Mouse (Mus musculus) liver, embryonic 14.5 days (tissue): Measurements from ENCODE around the gene Them4. TPM values are rescaled to one million over a fixed set of nuclear protein-coding genes. Genes with fewer than 3 reads are reported as not detected.

Experiments
- ATAC-seq: fragments of 200-750 bp; cut with Nextera tagmentation; 2 replicates; pipeline ENCODE4 v1.8.0; 2017; ENCODE audit warnings: moderate number of reproducible peaks, mild to moderate bottlenecking, moderate library complexity; ENCODE audit not compliant: insufficient read depth
- DNase-seq, 3 experiments: peaks; one replicate each; pipeline ENCODE4 v3.0.0-alpha.2; 2012 to 2013; ENCODE audit warnings: low read depth in 3 of 3, low spot score in 3 of 3
- H3K27ac ChIP-seq: fragments of 300-500 bp; sonication (generic); 2 replicates; pipeline ENCODE4 v1.5.1; 2014; ENCODE audit warnings: moderate library complexity, mild to moderate bottlenecking, control low read depth, inconsistent platforms
- H3K27me3 ChIP-seq: fragments of 300-500 bp; sonication (generic); 2 replicates; pipeline ENCODE4 v1.6.1; 2014; ENCODE audit warnings: mild to moderate bottlenecking, low read length, moderate library complexity; ENCODE audit not compliant: control insufficient read depth, insufficient read depth
- H3K36me3 ChIP-seq: fragments of 300-500 bp; sonication (generic); replicated peaks from 2 replicates; pipeline ENCODE4 v1.6.1; 2014; ENCODE audit warnings: low read depth; ENCODE audit not compliant: control insufficient read depth, insufficient read depth
- H3K4me1 ChIP-seq, 2 experiments: fragments of 200-500 bp in 1 of 2; fragments of 300-500 bp in 1 of 2; sonication (generic) in 1 of 2; replicated peaks; 2 replicates each; pipeline ENCODE4 v1.6.1; 2012 to 2014; ENCODE audit warnings: antibody characterized with exemption in 1 of 2, inconsistent platforms in 1 of 2, low read length in 1 of 2; ENCODE audit not compliant: control insufficient read depth in 2 of 2, insufficient read depth in 2 of 2
- H3K4me2 ChIP-seq: fragments of 300-500 bp; sonication (generic); 2 replicates; pipeline ENCODE4 v1.6.1; 2014; ENCODE audit warnings: low read depth, mild to moderate bottlenecking, control low read depth, moderate library complexity
- H3K4me3 ChIP-seq, 2 experiments: fragments of 200-500 bp in 1 of 2; fragments of 300-500 bp in 1 of 2; sonication (generic) in 1 of 2; 2 replicates each; pipeline ENCODE4 v1.5.1; 2012 to 2014; ENCODE audit warnings: low read depth in 2 of 2, low read length in 2 of 2, mild to moderate bottlenecking in 2 of 2, control low read depth in 1 of 2, inconsistent platforms in 1 of 2, moderate library complexity in 1 of 2; ENCODE audit not compliant: insufficient read depth in 1 of 2
- H3K9ac ChIP-seq: fragments of 300-500 bp; sonication (generic); replicated peaks from 2 replicates; pipeline ENCODE4 v1.6.1; 2014; ENCODE audit warnings: mild to moderate bottlenecking, control low read depth, moderate library complexity
- H3K9me3 ChIP-seq: fragments of 300-500 bp; sonication (generic); 2 replicates; pipeline ENCODE4 v1.6.1; 2016; ENCODE audit warnings: low read length, mixed read lengths; ENCODE audit not compliant: control insufficient read depth
- CTCF ChIP-seq: IDR thresholded peaks from 2 replicates; pipeline ENCODE4 v1.5.1; 2016; ENCODE audit warnings: antibody characterized with exemption, low read depth, control low read depth
- EP300 ChIP-seq: IDR thresholded peaks from 2 replicates; pipeline ENCODE4 v1.6.1; 2016; ENCODE audit warnings: antibody characterized with exemption, low read depth
- WGBS: fragments of 180-500 bp; shearing (Covaris S2); extraction: QIAGEN DNeasy Blood & Tissue Kit; methylation state at CpG from one replicate; pipeline ENCODE4 v1.1.7; 2014; ENCODE audit not compliant: insufficient replicate concordance; 5-methylcytosine and 5-hydroxymethylcytosine counted together
- polyA plus RNA-seq, 2 experiments: library from polyadenylated mRNA; depleted of rRNA in 1 of 2; stranded (reverse) in 1 of 2; unstranded in 1 of 2; fragments of >200 nt; fragmentation: Nextera tagmentation in 1 of 2; extraction: Ambion mirVana in 1 of 2; gene quantifications; 2 replicates each; pipeline versions ENCODE4 v1.2.1 to v1.2.3; 2012 to 2014

Them4 gene
- polyA plus RNA-seq, 2 experiments: 1.2 to 2.7 TPM

DNA sequence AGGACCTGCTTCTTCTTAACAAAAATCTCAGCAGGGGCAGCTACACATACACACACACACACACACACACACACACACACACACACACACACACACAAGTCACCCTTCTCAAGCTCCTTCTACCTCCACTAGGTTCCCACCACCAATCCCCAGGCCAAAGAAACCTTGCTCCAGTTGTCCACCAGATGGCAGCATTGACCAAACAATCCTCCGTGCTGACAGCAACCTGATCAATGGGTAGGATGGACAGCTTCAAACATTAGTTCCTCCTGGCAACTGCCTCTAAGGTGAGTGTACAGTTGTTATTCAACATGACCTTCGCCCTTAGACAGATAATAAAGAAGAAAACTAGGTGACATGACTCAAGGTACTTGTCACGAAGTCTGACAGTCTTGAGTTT, 56.9 kb downstream of the Them4 start:
- Histone ChIP-seq H3K9ac (no peak overlapping the region), H3K27ac (no peak overlapping the region), H3K27me3 (peaks cover 29% of the 10 kb centered on the region), H3K36me3 (no peaks in the 10 kb centered on the region), H3K9me3 (no peaks in the 10 kb centered on the region), H3K4me1 (no peaks in the 10 kb centered on the region; a peak in 1 of 4 replicates), H3K4me2 (no peak overlapping the region), H3K4me3 (no peak overlapping the region)
- TF ChIP-seq CTCF (peak; percentile 89), EP300 (no peak)
- DNase-seq (peak; percentile 38 to 52 (median 40)), ATAC-seq (no peak)
- WGBS: 15% methylated on average over 3 of the region's 3 CpGs

DNA sequence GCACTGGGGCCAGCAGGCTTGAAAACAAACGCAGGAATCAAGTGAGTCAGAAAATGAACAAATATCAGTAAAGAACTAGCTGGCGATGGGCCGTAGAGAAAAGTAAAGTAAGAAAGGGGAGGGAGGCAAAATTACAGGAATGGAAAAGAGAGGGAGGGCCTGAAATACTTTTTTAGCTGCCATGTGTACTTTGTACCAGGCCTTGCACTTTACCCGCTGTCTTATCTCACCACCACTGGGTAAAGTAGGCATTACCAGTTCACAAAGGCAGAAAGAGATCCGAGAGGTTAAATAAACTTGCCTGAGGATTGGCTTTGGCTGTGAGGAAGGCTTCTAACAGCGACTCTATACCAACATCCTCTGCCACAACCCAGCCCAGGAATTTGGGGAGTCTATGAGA, 57.6 kb downstream of the Them4 start:
- Histone ChIP-seq H3K27me3 (peaks cover 23% of the 10 kb centered on the region), H3K27ac (no peak overlapping the region), H3K4me3 (no peak overlapping the region), H3K9ac (no peak overlapping the region), H3K4me2 (no peak overlapping the region), H3K9me3 (no peaks in the 10 kb centered on the region), H3K36me3 (no peaks in the 10 kb centered on the region), H3K4me1 (no peaks in the 10 kb centered on the region; a peak in 1 of 4 replicates)
- DNase-seq (no peak), ATAC-seq (no peak)
- TF ChIP-seq EP300: no peak
- TF ChIP-seq CTCF: no peak
- 51% methylated on average over 6 of the region's 6 CpGs for WGBS

DNA sequence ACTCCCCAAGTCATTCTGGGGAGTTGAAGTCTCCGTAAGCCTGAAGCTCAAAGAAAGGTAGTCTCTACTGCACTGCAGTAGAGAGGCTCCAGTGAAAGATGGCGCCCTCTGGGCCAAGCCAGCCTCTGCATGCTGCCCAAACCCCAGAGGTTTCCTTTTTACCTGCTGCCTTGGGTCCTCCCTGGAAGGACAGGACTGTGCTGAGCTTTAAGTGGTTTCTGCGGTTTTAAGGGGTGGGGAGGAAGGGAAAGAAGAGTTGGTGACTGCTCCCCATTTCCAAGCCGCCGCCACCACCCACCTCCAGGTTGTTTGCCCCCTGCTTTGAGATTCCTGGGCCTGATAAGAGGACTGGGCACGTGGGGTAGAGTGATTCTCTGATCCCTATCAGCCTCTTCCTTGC, 58.7 kb downstream of the Them4 start:
- Histone ChIP-seq H3K9me3 (no peaks in the 10 kb centered on the region), H3K4me3 (no peak overlapping the region), H3K27ac (no peak overlapping the region), H3K27me3 (peaks cover 12% of the 10 kb centered on the region), H3K9ac (no peak overlapping the region), H3K4me1 (no peaks in the 10 kb centered on the region; a peak in 1 of 4 replicates), H3K4me2 (no peak overlapping the region), H3K36me3 (no peaks in the 10 kb centered on the region)
- TF ChIP-seq CTCF (no peak), EP300 (no peak)
- WGBS: 39% methylated on average over 6 of the region's 6 CpGs
- DNase-seq (no peak), ATAC-seq (no peak)

DNA sequence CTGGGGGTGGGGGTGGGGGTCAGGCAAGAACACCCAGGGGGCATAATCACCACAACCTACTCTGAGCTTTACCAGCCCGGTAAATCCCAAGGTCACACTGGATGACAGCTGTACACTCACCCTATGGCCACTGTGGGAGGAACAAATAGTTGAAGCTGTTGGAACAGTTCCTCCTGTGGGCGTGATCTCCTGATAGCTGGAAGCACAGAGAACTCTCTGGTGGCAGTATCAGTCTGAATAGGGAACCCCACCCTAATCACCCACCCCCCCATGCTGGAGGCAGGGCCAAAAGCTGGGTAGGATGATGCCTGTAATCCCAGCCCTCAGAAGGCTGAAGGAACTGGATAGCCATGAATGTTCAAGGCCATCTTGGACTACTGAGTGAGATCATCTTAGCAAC, 59.8 kb downstream of the Them4 start:
- Histone ChIP-seq H3K9ac (no peak overlapping the region), H3K4me1 (no peaks in the 10 kb centered on the region; a peak in 1 of 4 replicates), H3K27ac (no peak overlapping the region), H3K27me3 (peaks cover 1% of the 10 kb centered on the region), H3K4me2 (no peak overlapping the region), H3K9me3 (no peaks in the 10 kb centered on the region), H3K4me3 (no peak overlapping the region), H3K36me3 (no peaks in the 10 kb centered on the region)
- WGBS: 22% methylated on average over 2 of the region's 2 CpGs
- no peak for TF ChIP-seq CTCF
- TF ChIP-seq EP300: no peak
- no peak for ATAC-seq
- DNase-seq: peak in 1 of 3 experiments; percentile 5

DNA sequence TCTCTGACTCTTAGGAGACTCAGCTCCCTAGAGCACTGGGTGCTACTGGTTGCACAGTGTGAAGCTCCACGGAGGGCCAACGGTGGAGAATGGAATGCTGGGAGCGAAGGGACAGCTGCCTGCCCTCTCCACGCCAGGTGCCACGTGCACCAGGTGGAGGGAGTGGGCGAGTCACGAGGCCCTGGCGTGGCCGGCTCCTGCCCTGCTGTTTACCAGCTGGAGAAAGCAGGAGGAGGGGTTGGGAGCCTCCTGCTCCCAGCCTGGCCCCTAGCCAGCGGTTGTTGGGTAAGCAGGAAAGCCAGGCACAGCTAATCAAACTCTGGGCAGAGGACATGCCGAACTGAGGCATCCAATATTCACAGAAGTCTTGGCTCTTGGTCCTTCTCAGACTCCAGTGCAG, 61.7 kb downstream of the Them4 start:
- H3K27ac ChIP-seq: no peak overlapping the region
- no peaks in the 10 kb centered on the region for H3K36me3 ChIP-seq
- H3K27me3 ChIP-seq: no peaks in the 10 kb centered on the region
- no peak overlapping the region for H3K4me3 ChIP-seq
- TF ChIP-seq CTCF (no peak), EP300 (no peak)
- 14% methylated on average over 11 of the region's 11 CpGs for WGBS
- H3K9ac ChIP-seq: no peak overlapping the region
- no peaks in the 10 kb centered on the region; a peak in 1 of 4 replicates for H3K4me1 ChIP-seq
- no peak overlapping the region for H3K4me2 ChIP-seq
- ATAC-seq (peak; percentile 57), DNase-seq (peak; percentile 17 to 39 (median 23))
- H3K9me3 ChIP-seq: no peaks in the 10 kb centered on the region
